In genomic region chr9:61011066-61011465, GRCm38 (mm10) we compare ENCODE assay signal across 12 mouse cellular contexts.
A peak's percentile ranks its signal among the peaks of the same experiment; 100 is the strongest.
DNase-seq lines count a peak whose midpoint lies in the region; ATAC-seq and TF ChIP-seq lines count a peak whose summit lies in the region.
"Had no signal": no experiment of that assay in that cellular context is flagged by ENCODE, and none has a peak within 500 bp of the region (broad histone marks: within the 10 kb centered on the region; RNA-seq: fewer than 3 reads in every experiment).

No protein-coding gene starts in this region.

- no peaks in the 10 kb centered on the region; the same call in 1 of the 2 replicates for H3K9me3 ChIP-seq in forebrain, postnatal 0 days (ENCODE audit: low read length)
- peaks cover 13% of the 10 kb centered on the region; the same call in 1 of the 2 replicates for H3K9me3 ChIP-seq in forebrain, embryonic 10.5 days
- no peaks in the 10 kb centered on the region for H3K9me3 ChIP-seq in liver, postnatal 0 days (ENCODE audit: low read length)
- H3K9me3 ChIP-seq in liver, embryonic 12.5 days (replicated peaks) = no peaks in the 10 kb centered on the region
- H3K9me3 ChIP-seq: lung, embryonic 15.5 days had no signal

- no peaks in the 10 kb centered on the region for H3K36me3 ChIP-seq in forebrain, postnatal 0 days (ENCODE audit: insufficient read depth)
- H3K36me3 ChIP-seq in forebrain, embryonic 10.5 days (replicated peaks) = no peaks in the 10 kb centered on the region
- H3K36me3 ChIP-seq in liver, postnatal 0 days (replicated peaks; ENCODE audit: insufficient read depth, low read length) = no peaks in the 10 kb centered on the region
- H3K36me3 ChIP-seq in liver, embryonic 12.5 days = no peaks in the 10 kb centered on the region
- H3K36me3 ChIP-seq: lung, embryonic 15.5 days had no signal

- no peaks in the 10 kb centered on the region for H3K27me3 ChIP-seq in forebrain, postnatal 0 days (ENCODE audit: insufficient read depth, low read length)
- peaks cover 34% of the 10 kb centered on the region for H3K27me3 ChIP-seq in forebrain, embryonic 10.5 days (ENCODE audit: poor library complexity, severe bottlenecking)
- no peaks in the 10 kb centered on the region for H3K27me3 ChIP-seq in liver, postnatal 0 days (ENCODE audit: insufficient read depth, low read length)
- peaks cover 8% of the 10 kb centered on the region; the same call in 1 of the 2 replicates for H3K27me3 ChIP-seq in liver, embryonic 12.5 days (replicated peaks)

- no peak for ATAC-seq in forebrain, postnatal 0 days
- ATAC-seq in liver, postnatal 0 days = no peak
- no peak for ATAC-seq in liver, embryonic 12.5 days
- ATAC-seq in inflammation-experienced regulatory T-cells, adult 6 months = no peak

- H3K4me1 ChIP-seq in forebrain, postnatal 0 days (ENCODE audit: insufficient read depth) = no peaks in the 10 kb centered on the region
- H3K4me1 ChIP-seq in forebrain, embryonic 10.5 days = peaks cover 48% of the 10 kb centered on the region
- peaks cover 4% of the 10 kb centered on the region; the same call in 1 of the 2 replicates for H3K4me1 ChIP-seq in liver, postnatal 0 days (ENCODE audit: insufficient read depth)
- H3K4me1 ChIP-seq in liver, embryonic 12.5 days = no peaks in the 10 kb centered on the region
- H3K4me1 ChIP-seq in bone marrow macrophage, adult 2 months (ENCODE audit: control insufficient read depth, insufficient read depth, low read length) = peaks cover 20% of the 10 kb centered on the region
- H3K4me1 ChIP-seq: lung, embryonic 15.5 days had no signal

- no peak overlapping the region for H3K4me2 ChIP-seq in forebrain, postnatal 0 days (ENCODE audit: low read depth)
- no peak overlapping the region for H3K4me2 ChIP-seq in liver, postnatal 0 days (ENCODE audit: low read depth, low read length)
- H3K4me2 ChIP-seq in liver, embryonic 12.5 days = no peak overlapping the region
- H3K4me2 ChIP-seq: lung, embryonic 15.5 days had no signal

- no peak overlapping the region for H3K4me3 ChIP-seq in forebrain, postnatal 0 days (ENCODE audit: low read depth, low read length)
- no peak overlapping the region for H3K4me3 ChIP-seq in forebrain, embryonic 10.5 days
- no peak overlapping the region for H3K4me3 ChIP-seq in liver, postnatal 0 days (ENCODE audit: low read depth, low read length)
- H3K4me3 ChIP-seq in liver, embryonic 12.5 days = no peak overlapping the region
- no peak overlapping the region for H3K4me3 ChIP-seq in bone marrow macrophage, adult 2 months (ENCODE audit: insufficient read depth, low read length)
- H3K4me3 ChIP-seq: lung, embryonic 15.5 days; myocyte had no signal

- 0 out of 2 replicates have a peak, but pooled peaks have one; percentile 23 for TF ChIP-seq CTCF in forebrain, postnatal 0 days (IDR thresholded peaks at IDR 0.05; ENCODE audit: low read depth)
- peak; percentile 51 for TF ChIP-seq CTCF in liver, postnatal 0 days (IDR thresholded peaks at IDR 0.05; ENCODE audit: low read depth)
- TF ChIP-seq CTCF in bone marrow macrophage, adult 2 months (IDR thresholded peaks at IDR 0.05; ENCODE audit: low read depth, low read length) = peak; percentile 44

- TF ChIP-seq EP300 in liver, postnatal 0 days (IDR thresholded peaks at IDR 0.05; ENCODE audit: low read depth) = no peak

- H3K27ac ChIP-seq in forebrain, postnatal 0 days (ENCODE audit: low read depth, low read length) = no peak overlapping the region
- no peak overlapping the region for H3K27ac ChIP-seq in forebrain, embryonic 10.5 days
- H3K27ac ChIP-seq in liver, postnatal 0 days (ENCODE audit: low read depth) = no peak overlapping the region
- H3K27ac ChIP-seq in liver, embryonic 12.5 days = no peak overlapping the region
- H3K27ac ChIP-seq in bone marrow macrophage, adult 2 months (ENCODE audit: insufficient read depth, low read depth, low read length) = no peak overlapping the region
- H3K27ac ChIP-seq: lung, embryonic 15.5 days had no signal

- TF ChIP-seq POLR2A in bone marrow macrophage, adult 2 months (IDR thresholded peaks at IDR 0.05; ENCODE audit: borderline replicate concordance, low read depth, low read length) = no peak

- no peak overlapping the region for H3K9ac ChIP-seq in forebrain, postnatal 0 days
- H3K9ac ChIP-seq in liver, postnatal 0 days (replicated peaks) = no peak overlapping the region
- H3K9ac ChIP-seq in liver, embryonic 12.5 days = no peak overlapping the region
- H3K9ac ChIP-seq: lung, embryonic 15.5 days had no signal

- DNase-seq in forebrain, postnatal 0 days = no peak
- DNase-seq in forebrain, embryonic 10.5 days (ENCODE audit: extremely low spot score, low spot score) = no peak
- DNase-seq in liver, postnatal 0 days = no peak
- peak; percentile 33 for DNase-seq in CD4-positive helper T cell, adult 2 months (ENCODE audit: low read depth, low spot score)
- no peak for DNase-seq in gastrocnemius, postnatal 25 days
- DNase-seq: cerebellum, adult 18-20 months; kidney, adult 18-20 months had no signal
